Mouse (Mus musculus) midbrain, embryonic 16.5 days (tissue): ENCODE measurements around the gene Iqcj. TPM values are rescaled to one million over a fixed set of nuclear protein-coding genes. Genes with fewer than 3 reads are reported as not detected.

Source experiments
- ATAC-seq: fragments of 200-750 bp; cut with Nextera tagmentation; 2 replicates; pipeline ENCODE4 v1.8.0; 2017; ENCODE audit warnings: moderate TSS enrichment
- H3K27ac ChIP-seq: fragments of 300-500 bp; sonication (generic); 2 replicates; pipeline ENCODE4 v1.5.1; 2014; ENCODE audit warnings: mild to moderate bottlenecking, low read length, mixed read lengths
- H3K27me3 ChIP-seq: fragments of 300-500 bp; sonication (generic); 2 replicates; pipeline ENCODE4 v1.6.1; 2014; ENCODE audit warnings: low read depth, low read length, mixed read lengths; ENCODE audit not compliant: control insufficient read depth, insufficient read depth
- H3K36me3 ChIP-seq: fragments of 300-500 bp; sonication (generic); 2 replicates; pipeline ENCODE4 v1.6.1; 2014; ENCODE audit warnings: mild to moderate bottlenecking, low read length, moderate library complexity, mixed read lengths; ENCODE audit not compliant: control insufficient read depth, insufficient read depth
- H3K4me1 ChIP-seq: fragments of 300-500 bp; sonication (generic); 2 replicates; pipeline ENCODE4 v1.6.1; 2014; ENCODE audit warnings: mild to moderate bottlenecking, low read length, mixed read lengths; ENCODE audit not compliant: control insufficient read depth, insufficient read depth
- H3K4me2 ChIP-seq: fragments of 300-500 bp; sonication (generic); 2 replicates; pipeline ENCODE4 v1.6.1; 2014; ENCODE audit warnings: mild to moderate bottlenecking, low read length, mixed read lengths
- H3K4me3 ChIP-seq: fragments of 300-500 bp; sonication (generic); 2 replicates; pipeline ENCODE4 v1.5.1; 2014; ENCODE audit warnings: low read depth, mild to moderate bottlenecking, low read length, moderate library complexity, mixed read lengths
- H3K9ac ChIP-seq: fragments of 300-500 bp; sonication (generic); 2 replicates; pipeline ENCODE4 v1.6.1; 2014; ENCODE audit warnings: low read depth, low read length, mixed read lengths
- H3K9me3 ChIP-seq: fragments of 300-500 bp; sonication (generic); replicated peaks from 2 replicates; pipeline ENCODE4 v1.6.1; 2014; ENCODE audit warnings: mild to moderate bottlenecking, low read length, mixed read lengths; ENCODE audit not compliant: control insufficient read depth, poor library complexity, severe bottlenecking
- WGBS: fragments of 180-500 bp; shearing (Covaris S2); extraction: QIAGEN DNeasy Blood & Tissue Kit; methylation state at CpG from one replicate; pipeline ENCODE4 v1.1.7; 2014; 5-methylcytosine and 5-hydroxymethylcytosine counted together
- polyA plus RNA-seq: library from polyadenylated mRNA; unstranded; fragments of >200 nt; fragmentation: Nextera tagmentation; extraction: Ambion mirVana; gene quantifications from 2 replicates; pipeline ENCODE4 v1.2.1, GENCODE M21; 2015

Iqcj gene
- polyA plus RNA-seq: 0.67 and 1.0 TPM in 2 replicates

GRCm38 (mm10) chr3:67892026-67892705, at the start of gene Iqcj, which contains the start of gene Iqschfp:
TSS of gene Iqcj (plus strand) at chr3:67892220.
TSS of gene Iqschfp (plus strand) at chr3:67892232.
- Histone ChIP-seq H3K36me3 (no peaks in the 10 kb centered on the region), H3K9me3 (no peaks in the 10 kb centered on the region), H3K4me1 (peaks cover 5% of the 10 kb centered on the region; the same call in 1 of the 2 replicates), H3K9ac (peak within 1 kb of the TSS; percentile 59), H3K4me3 (peak within 1 kb of the TSS; percentile 37), H3K27me3 (no peaks in the 10 kb centered on the region), H3K27ac (peak within 1 kb of the TSS; percentile 75), H3K4me2 (peak within 1 kb of the TSS; percentile 59)
- 13% methylated on average over 15 of the region's 15 CpGs for WGBS
- ATAC-seq: peak; percentile 80

DNA sequence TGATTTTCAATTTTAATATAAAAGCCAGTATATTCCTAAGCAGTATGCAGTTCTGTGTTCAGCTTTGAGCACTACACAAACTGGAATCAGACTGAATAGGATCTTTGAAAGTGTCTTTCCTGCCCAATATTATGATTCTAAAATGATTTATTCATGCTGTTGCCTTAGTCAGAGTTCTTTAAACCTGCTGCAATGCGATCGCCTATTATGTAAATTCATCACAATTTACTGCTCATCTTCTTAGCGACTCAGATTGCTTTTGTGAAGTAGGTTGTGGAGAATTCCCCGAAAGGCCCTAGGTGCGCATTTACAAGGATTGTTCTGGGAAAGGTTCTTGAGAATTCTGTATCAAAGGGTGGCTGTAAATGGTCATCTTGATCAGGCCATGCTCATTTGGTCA, 39.6 kb upstream of the Iqcj start:
- peaks cover 2% of the 10 kb centered on the region; the same call in 1 of the 2 replicates for H3K4me1 ChIP-seq
- H3K36me3 ChIP-seq: no peaks in the 10 kb centered on the region
- H3K27me3 ChIP-seq: no peaks in the 10 kb centered on the region
- no peak for ATAC-seq
- H3K9me3 ChIP-seq: no peaks in the 10 kb centered on the region
- H3K9ac ChIP-seq: no peak overlapping the region
- no peak overlapping the region for H3K27ac ChIP-seq
- H3K4me3 ChIP-seq: no peak overlapping the region
- 69% methylated on average over 5 of the region's 5 CpGs for WGBS
- no peak overlapping the region for H3K4me2 ChIP-seq

GRCm38 (mm10) chr3:67861524-67861923, 30.5 kb upstream of the Iqcj start:
- H3K9me3 ChIP-seq: no peaks in the 10 kb centered on the region
- no peak overlapping the region for H3K4me2 ChIP-seq
- H3K36me3 ChIP-seq: no peaks in the 10 kb centered on the region
- H3K27me3 ChIP-seq: no peaks in the 10 kb centered on the region
- no peak overlapping the region for H3K9ac ChIP-seq
- no peaks in the 10 kb centered on the region for H3K4me1 ChIP-seq
- 87% methylated on average over 3 of the region's 3 CpGs for WGBS
- H3K4me3 ChIP-seq: no peak overlapping the region
- no peak overlapping the region for H3K27ac ChIP-seq
- no peak for ATAC-seq

- H3K27me3 ChIP-seq: no peaks in the 10 kb centered on the region
- H3K9ac ChIP-seq: no peak overlapping the region
- H3K4me2 ChIP-seq: no peak overlapping the region
- ATAC-seq: peak; percentile 54
- no peaks in the 10 kb centered on the region for H3K9me3 ChIP-seq
- no peaks in the 10 kb centered on the region for H3K4me1 ChIP-seq
- 62% methylated on average over 13 of the region's 13 CpGs for WGBS
- H3K4me3 ChIP-seq: no peak overlapping the region
- H3K36me3 ChIP-seq: no peaks in the 10 kb centered on the region
- H3K27ac ChIP-seq: no peak overlapping the region
These were observed 24.5 kb upstream of the Iqcj start for GRCm38 (mm10) chr3:67867420-67868065.

GRCm38 (mm10) chr3:67869424-67869823, 22.6 kb upstream of the Iqcj start:
- WGBS: 70% methylated on average over 1 of the region's 1 CpGs
- Histone ChIP-seq H3K4me2 (no peak overlapping the region), H3K36me3 (no peaks in the 10 kb centered on the region), H3K27me3 (no peaks in the 10 kb centered on the region), H3K4me1 (no peaks in the 10 kb centered on the region), H3K9ac (no peak overlapping the region), H3K9me3 (no peaks in the 10 kb centered on the region), H3K4me3 (no peak overlapping the region), H3K27ac (no peak overlapping the region)
- no peak for ATAC-seq

GRCm38 (mm10) chr3:67877253-67877652, 14.8 kb upstream of the Iqcj start:
- ATAC-seq: no peak
- Histone ChIP-seq H3K27ac (no peak overlapping the region), H3K4me2 (no peak overlapping the region), H3K9ac (no peak overlapping the region), H3K36me3 (no peaks in the 10 kb centered on the region), H3K4me1 (no peaks in the 10 kb centered on the region), H3K27me3 (no peaks in the 10 kb centered on the region), H3K9me3 (no peaks in the 10 kb centered on the region), H3K4me3 (no peak overlapping the region)
- 88% methylated on average over 4 of the region's 4 CpGs for WGBS

- WGBS: 47% methylated on average over 3 of the region's 3 CpGs
- ATAC-seq: no peak
These were observed 7.7 kb upstream of the Iqcj start for GRCm38 (mm10) chr3:67884335-67884734.

DNA sequence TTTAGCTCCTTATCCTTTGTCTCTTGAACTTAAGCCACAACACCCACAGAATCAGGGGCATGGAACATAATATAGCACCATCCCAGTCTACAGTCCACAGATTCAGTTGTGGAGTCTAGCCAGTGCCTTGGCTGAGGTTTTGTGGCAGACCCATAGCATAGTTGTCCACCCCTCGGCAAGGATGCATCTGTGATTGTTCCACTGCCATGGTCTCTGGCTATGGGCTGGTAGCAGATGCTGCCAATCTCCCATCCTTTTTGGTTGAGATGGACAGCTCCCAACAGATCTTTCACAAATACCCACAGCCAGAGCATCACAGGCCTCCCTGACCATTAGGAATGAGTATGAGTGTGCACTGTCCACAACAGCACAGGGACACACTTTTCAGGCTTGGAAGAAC, 5.8 kb upstream of the Iqcj start:
- H3K4me2 ChIP-seq: no peak overlapping the region
- no peaks in the 10 kb centered on the region for H3K9me3 ChIP-seq
- no peak overlapping the region for H3K4me3 ChIP-seq
- H3K4me1 ChIP-seq: peaks cover 6% of the 10 kb centered on the region; the same call in 1 of the 2 replicates
- ATAC-seq: no peak
- no peaks in the 10 kb centered on the region for H3K27me3 ChIP-seq
- 79% methylated on average over 1 of the region's 1 CpGs for WGBS
- no peak overlapping the region for H3K9ac ChIP-seq
- H3K27ac ChIP-seq: no peak overlapping the region
- no peaks in the 10 kb centered on the region for H3K36me3 ChIP-seq

More at GRCm38 (mm10) chr3:67884335-67884734, 7.7 kb upstream of the Iqcj start:
- Histone ChIP-seq H3K27me3 (no peaks in the 10 kb centered on the region), H3K9ac (no peak overlapping the region), H3K36me3 (no peaks in the 10 kb centered on the region), H3K4me3 (no peak overlapping the region), H3K9me3 (no peaks in the 10 kb centered on the region), H3K4me2 (no peak overlapping the region), H3K27ac (no peak overlapping the region), H3K4me1 (peaks cover 6% of the 10 kb centered on the region; the same call in 1 of the 2 replicates)

GRCm38 (mm10) chr3:67887251-67887650, 4.8 kb upstream of the Iqcj start:
- no peak overlapping the region for H3K4me3 ChIP-seq
- no peaks in the 10 kb centered on the region for H3K9me3 ChIP-seq
- no peaks in the 10 kb centered on the region for H3K27me3 ChIP-seq
- H3K27ac ChIP-seq: no peak overlapping the region
- H3K36me3 ChIP-seq: no peaks in the 10 kb centered on the region
- H3K4me1 ChIP-seq: peaks cover 11% of the 10 kb centered on the region; the same call in 1 of the 2 replicates
- H3K9ac ChIP-seq: no peak overlapping the region
- no peak for ATAC-seq
- H3K4me2 ChIP-seq: no peak overlapping the region
